Mouse (Mus musculus): ENCODE measurements around the gene Tspan11. TPM values are rescaled to one million over a fixed set of nuclear protein-coding genes. Genes with fewer than 3 reads are reported as not detected.

Tspan11 gene
- total and polyA plus RNA-seq, 3 experiments = not detected

DNA sequence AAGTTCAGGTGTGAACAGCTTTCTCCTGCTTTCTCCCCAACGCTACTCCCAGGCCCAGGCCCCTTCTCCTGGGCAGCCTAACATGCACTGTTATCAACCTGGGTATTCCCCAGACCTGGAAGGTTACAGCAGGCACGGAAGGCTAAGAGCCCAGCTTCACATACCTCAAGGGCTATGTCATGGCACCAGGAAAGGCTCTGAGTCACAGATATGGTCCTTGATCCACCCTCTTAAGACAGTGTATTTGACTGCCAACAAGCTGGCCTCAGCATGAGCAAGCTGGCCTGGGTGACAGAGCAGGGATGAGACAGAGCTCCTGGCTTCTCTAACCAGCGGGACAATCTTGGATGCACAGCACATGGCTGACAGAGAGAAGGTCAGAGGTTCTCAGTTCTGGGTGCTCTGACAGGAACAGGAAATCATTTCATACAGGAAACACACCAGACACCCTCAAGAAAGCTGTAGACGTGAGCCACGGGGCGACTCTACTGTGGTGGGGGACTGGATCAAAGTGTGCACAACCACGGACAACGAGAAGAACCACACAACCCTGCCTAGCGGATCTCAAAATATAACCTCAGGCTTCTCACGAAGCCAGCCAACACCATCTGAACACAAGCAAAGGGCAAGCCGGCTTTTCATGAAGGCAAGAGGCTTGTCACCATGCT is 104.3 kb downstream of the Tspan11 start:
- Histone ChIP-seq H3K27ac (ENCODE audit: insufficient read depth, low read depth) (no peak overlapping the region), H3K4me3 (replicated peaks in 1 of 3; ENCODE audit: low read depth in 2 of 3, low read length in 2 of 3, poor library complexity in 1 of 3) (no peak overlapping the region), H3K36me3 (replicated peaks in 1 of 2; ENCODE audit: control insufficient read depth in 1 of 2, insufficient read depth in 1 of 2, low read length in 1 of 2) (no peaks in the 10 kb centered on the region), H3K9me3 (replicated peaks; ENCODE audit: low read length) (no peaks in the 10 kb centered on the region), H3K27me3 (replicated peaks) (peaks cover 95% of the 10 kb centered on the region), H3K9ac (ENCODE audit: insufficient read depth, low read depth) (no peak overlapping the region), H3K4me2 (ENCODE audit: insufficient read depth, low read depth, poor library complexity, severe bottlenecking) (no peak overlapping the region), H3K79me2 (replicated peaks; ENCODE audit: control insufficient read depth, extremely low read depth, insufficient read depth, poor library complexity, severe bottlenecking) (no peaks in the 10 kb centered on the region), H3K4me1 (ENCODE audit: control insufficient read depth in 1 of 2, insufficient read depth in 2 of 2) (no peaks in the 10 kb centered on the region)
- dilution Hi-C loops (cut with MboI; ENCODE audit: extremely low pct_ligation_motif_present, extremely low pct_unique_long_range_greater_than_20kb, low sequenced_read_pairs) (no loop called here), in situ Hi-C loops (cut with MboI; ENCODE audit: low pct_ligation_motif_present, low pct_unique_long_range_greater_than_20kb, low sequenced_read_pairs) (no loop called here)
- no peak for DNase-seq (ENCODE audit: extremely low read depth)
- TF ChIP-seq CTCF (conservative IDR thresholded peaks at IDR 0.05 in 1 of 2, IDR thresholded peaks at IDR 0.05 in 1 of 2; ENCODE audit: low read depth in 2 of 2, low read length in 2 of 2) (no peak), EP300 (IDR thresholded peaks at IDR 0.05; ENCODE audit: low read length) (no peak), MAX (IDR thresholded peaks at IDR 0.05; ENCODE audit: low read length) (no peak), GABPA (IDR thresholded peaks at IDR 0.05; ENCODE audit: insufficient replicate concordance, low read depth, low read length) (no peak), MAFK (IDR thresholded peaks at IDR 0.05; ENCODE audit: insufficient replicate concordance, low read length) (no peak), BHLHE40 (IDR thresholded peaks at IDR 0.05; ENCODE audit: low read depth, low read length) (no peak), JUND (conservative IDR thresholded peaks at IDR 0.05; ENCODE audit: low read depth, low read length) (no peak), UBTF (IDR thresholded peaks at IDR 0.05; ENCODE audit: low read depth, low read length) (no peak), POLR2AphosphoS2 (IDR thresholded peaks at IDR 0.05; ENCODE audit: low read depth, low read length) (no peak), ZKSCAN1 (IDR thresholded peaks at IDR 0.05; ENCODE audit: borderline replicate concordance, low read depth, low read length) (no peak), CHD1 (IDR thresholded peaks at IDR 0.05; ENCODE audit: low read depth, low read length) (no peak), MEF2A (IDR thresholded peaks at IDR 0.05; ENCODE audit: borderline replicate concordance, low read depth, low read length) (no peak)

DNA sequence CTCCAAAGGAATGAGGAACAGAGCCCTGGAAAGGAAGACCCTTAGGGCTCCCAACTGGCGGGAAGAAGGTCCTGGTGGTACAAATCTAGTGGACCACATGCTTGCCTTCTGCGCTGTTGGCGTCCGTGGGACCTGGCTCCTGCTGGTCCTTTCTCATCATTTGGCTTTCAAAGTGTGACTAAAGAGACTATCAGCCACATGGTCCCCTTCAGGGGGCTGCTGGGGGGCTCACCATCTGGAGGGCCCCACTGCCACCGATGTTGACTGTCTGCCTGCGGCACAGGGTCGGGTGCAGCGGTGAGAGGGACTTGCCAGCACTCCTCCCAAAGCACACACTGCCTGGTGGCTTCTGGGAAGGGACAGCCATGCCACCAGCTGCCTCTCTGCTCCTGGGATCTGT is 105.6 kb downstream of the Tspan11 start:
- DNase-seq (ENCODE audit: extremely low read depth) = no peak
- no peak overlapping the region for H3K27ac ChIP-seq (ENCODE audit: insufficient read depth, low read depth)
- no peaks in the 10 kb centered on the region for H3K36me3 ChIP-seq (replicated peaks in 1 of 2; ENCODE audit: control insufficient read depth in 1 of 2, insufficient read depth in 1 of 2, low read length in 1 of 2)
- TF ChIP-seq ZC3H11A (IDR thresholded peaks at IDR 0.05; ENCODE audit: low read depth, low read length) (no peak), TCF12 (IDR thresholded peaks at IDR 0.05; ENCODE audit: low read depth, low read length) (no peak), TBP (conservative IDR thresholded peaks at IDR 0.05; ENCODE audit: low read depth, low read length) (no peak), ZNF384 (IDR thresholded peaks at IDR 0.05; ENCODE audit: low read depth, low read length) (no peak), BHLHE40 (IDR thresholded peaks at IDR 0.05; ENCODE audit: low read depth, low read length) (no peak)
- no peaks in the 10 kb centered on the region for H3K79me2 ChIP-seq (replicated peaks; ENCODE audit: control insufficient read depth, extremely low read depth, insufficient read depth, poor library complexity, severe bottlenecking)
- H3K4me2 ChIP-seq (ENCODE audit: insufficient read depth, low read depth, poor library complexity, severe bottlenecking) = no peak overlapping the region
- no peak overlapping the region for H3K9ac ChIP-seq (ENCODE audit: insufficient read depth, low read depth)
- H3K4me3 ChIP-seq (replicated peaks in 1 of 3; ENCODE audit: low read depth in 2 of 3, low read length in 2 of 3, poor library complexity in 1 of 3) = no peak overlapping the region
- in situ Hi-C loops (cut with MboI; ENCODE audit: low pct_ligation_motif_present, low pct_unique_long_range_greater_than_20kb, low sequenced_read_pairs) = no loop called here
- H3K9me3 ChIP-seq (replicated peaks; ENCODE audit: low read length) = no peaks in the 10 kb centered on the region
- peaks cover 90% of the 10 kb centered on the region for H3K27me3 ChIP-seq (replicated peaks)
- dilution Hi-C loops (cut with MboI; ENCODE audit: extremely low pct_ligation_motif_present, extremely low pct_unique_long_range_greater_than_20kb, low sequenced_read_pairs) = no loop called here
- H3K4me1 ChIP-seq (ENCODE audit: control insufficient read depth in 1 of 2, insufficient read depth in 2 of 2) = no peaks in the 10 kb centered on the region

Data from CH12.LX (cell line).